Mouse (Mus musculus): ENCODE measurements around the gene Mapt. TPM values are rescaled to one million over a fixed set of nuclear protein-coding genes. Genes with fewer than 3 reads are reported as not detected.

The Mapt gene
- polyA plus RNA-seq, 1 experiment, result 0.94 TPM

- Histone ChIP-seq H3K4me3 (ENCODE audit: control insufficient read depth, low read depth, low read length) (no peak overlapping the region), H3K27ac (ENCODE audit: control insufficient read depth, insufficient read depth, low read depth, low read length) (no peak overlapping the region), H3K4me1 (ENCODE audit: control insufficient read depth, insufficient read depth, low read length) (no peaks in the 10 kb centered on the region), H3K27me3 (ENCODE audit: control insufficient read depth, insufficient read depth, low read length) (no peaks in the 10 kb centered on the region), H3K36me3 (ENCODE audit: control insufficient read depth, insufficient read depth, low read length) (no peaks in the 10 kb centered on the region)
- TF ChIP-seq CTCF (IDR thresholded peaks at IDR 0.05; ENCODE audit: control insufficient read depth, insufficient read depth, insufficient replicate concordance, low read depth, low read length) (no peak), POLR2A (IDR thresholded peaks at IDR 0.05; ENCODE audit: control insufficient read depth, low read depth, low read length) (no peak)
Measured at GRCm38 (mm10) chr11:104247141-104247717, 16.0 kb downstream of the Mapt start.

- Histone ChIP-seq H3K27ac (ENCODE audit: control insufficient read depth, insufficient read depth, low read depth, low read length) (no peak overlapping the region), H3K4me1 (ENCODE audit: control insufficient read depth, insufficient read depth, low read length) (no peaks in the 10 kb centered on the region), H3K27me3 (ENCODE audit: control insufficient read depth, insufficient read depth, low read length) (no peaks in the 10 kb centered on the region), H3K4me3 (ENCODE audit: control insufficient read depth, low read depth, low read length) (no peak overlapping the region), H3K36me3 (ENCODE audit: control insufficient read depth, insufficient read depth, low read length) (no peaks in the 10 kb centered on the region)
- TF ChIP-seq POLR2A (IDR thresholded peaks at IDR 0.05; ENCODE audit: control insufficient read depth, low read depth, low read length), result no peak
Measured at GRCm38 (mm10) chr11:104249420-104249819, 18.2 kb downstream of the Mapt start.

- no peak overlapping the region for H3K27ac ChIP-seq (ENCODE audit: control insufficient read depth, insufficient read depth, low read depth, low read length)
- H3K36me3 ChIP-seq (ENCODE audit: control insufficient read depth, insufficient read depth, low read length), result no peaks in the 10 kb centered on the region
- no peaks in the 10 kb centered on the region for H3K27me3 ChIP-seq (ENCODE audit: control insufficient read depth, insufficient read depth, low read length)
- H3K4me1 ChIP-seq (ENCODE audit: control insufficient read depth, insufficient read depth, low read length), result no peaks in the 10 kb centered on the region
- no peak overlapping the region for H3K4me3 ChIP-seq (ENCODE audit: control insufficient read depth, low read depth, low read length)
- TF ChIP-seq CTCF (IDR thresholded peaks at IDR 0.05; ENCODE audit: control insufficient read depth, insufficient read depth, insufficient replicate concordance, low read depth, low read length) (no peak), POLR2A (IDR thresholded peaks at IDR 0.05; ENCODE audit: control insufficient read depth, low read depth, low read length) (no peak)
Measured at GRCm38 (mm10) chr11:104251121-104251520, 19.9 kb downstream of the Mapt start.

- no peaks in the 10 kb centered on the region for H3K4me1 ChIP-seq (ENCODE audit: control insufficient read depth, insufficient read depth, low read length)
- TF ChIP-seq POLR2A (IDR thresholded peaks at IDR 0.05; ENCODE audit: control insufficient read depth, low read depth, low read length) (no peak), CTCF (IDR thresholded peaks at IDR 0.05; ENCODE audit: control insufficient read depth, insufficient read depth, insufficient replicate concordance, low read depth, low read length) (no peak)
- H3K27me3 ChIP-seq (ENCODE audit: control insufficient read depth, insufficient read depth, low read length), result no peaks in the 10 kb centered on the region
- H3K27ac ChIP-seq (ENCODE audit: control insufficient read depth, insufficient read depth, low read depth, low read length), result no peak overlapping the region
- no peak overlapping the region for H3K4me3 ChIP-seq (ENCODE audit: control insufficient read depth, low read depth, low read length)
- no peaks in the 10 kb centered on the region for H3K36me3 ChIP-seq (ENCODE audit: control insufficient read depth, insufficient read depth, low read length)
Measured at GRCm38 (mm10) chr11:104252094-104252493, 20.9 kb downstream of the Mapt start.

GRCm38 (mm10) chr11:104254408-104255039 lies 23.3 kb downstream of the Mapt start:
- no peak overlapping the region for H3K4me3 ChIP-seq (ENCODE audit: control insufficient read depth, low read depth, low read length)
- no peaks in the 10 kb centered on the region for H3K4me1 ChIP-seq (ENCODE audit: control insufficient read depth, insufficient read depth, low read length)
- no peaks in the 10 kb centered on the region for H3K27me3 ChIP-seq (ENCODE audit: control insufficient read depth, insufficient read depth, low read length)
- no peaks in the 10 kb centered on the region for H3K36me3 ChIP-seq (ENCODE audit: control insufficient read depth, insufficient read depth, low read length)
- TF ChIP-seq CTCF (IDR thresholded peaks at IDR 0.05; ENCODE audit: control insufficient read depth, insufficient read depth, insufficient replicate concordance, low read depth, low read length), result no peak
- no peak for TF ChIP-seq POLR2A (IDR thresholded peaks at IDR 0.05; ENCODE audit: control insufficient read depth, low read depth, low read length)
- no peak overlapping the region for H3K27ac ChIP-seq (ENCODE audit: control insufficient read depth, insufficient read depth, low read depth, low read length)

- Histone ChIP-seq H3K36me3 (ENCODE audit: control insufficient read depth, insufficient read depth, low read length) (no peaks in the 10 kb centered on the region), H3K4me3 (ENCODE audit: control insufficient read depth, low read depth, low read length) (no peak overlapping the region), H3K4me1 (ENCODE audit: control insufficient read depth, insufficient read depth, low read length) (no peaks in the 10 kb centered on the region), H3K27me3 (ENCODE audit: control insufficient read depth, insufficient read depth, low read length) (no peaks in the 10 kb centered on the region), H3K27ac (ENCODE audit: control insufficient read depth, insufficient read depth, low read depth, low read length) (no peak overlapping the region)
- TF ChIP-seq CTCF (IDR thresholded peaks at IDR 0.05; ENCODE audit: control insufficient read depth, insufficient read depth, insufficient replicate concordance, low read depth, low read length) (no peak), POLR2A (IDR thresholded peaks at IDR 0.05; ENCODE audit: control insufficient read depth, low read depth, low read length) (no peak)
Measured at GRCm38 (mm10) chr11:104256179-104256578, 25.0 kb downstream of the Mapt start.

- TF ChIP-seq CTCF (IDR thresholded peaks at IDR 0.05; ENCODE audit: control insufficient read depth, insufficient read depth, insufficient replicate concordance, low read depth, low read length) (no peak), POLR2A (IDR thresholded peaks at IDR 0.05; ENCODE audit: control insufficient read depth, low read depth, low read length) (no peak)
- Histone ChIP-seq H3K4me1 (ENCODE audit: control insufficient read depth, insufficient read depth, low read length) (no peaks in the 10 kb centered on the region), H3K27me3 (ENCODE audit: control insufficient read depth, insufficient read depth, low read length) (no peaks in the 10 kb centered on the region), H3K4me3 (ENCODE audit: control insufficient read depth, low read depth, low read length) (no peak overlapping the region), H3K36me3 (ENCODE audit: control insufficient read depth, insufficient read depth, low read length) (no peaks in the 10 kb centered on the region), H3K27ac (ENCODE audit: control insufficient read depth, insufficient read depth, low read depth, low read length) (no peak overlapping the region)
Measured at GRCm38 (mm10) chr11:104258991-104259390, 27.8 kb downstream of the Mapt start.

All from testis, adult 2 months (tissue).